Mouse (Mus musculus): Measurements from ENCODE around the gene Klhl20.

Gene Klhl20

GRCm38 (mm10) chr1:161130726-161131664 is at the start of gene Klhl20:
TSS of gene Klhl20 (minus strand) at chr1:161131511.
- peak; percentile 87 to 90 for DNase-seq (ENCODE audit: low spot score in 2 of 2)

- peak in 1 of 2 experiments; percentile 7 for DNase-seq (ENCODE audit: low spot score in 2 of 2)
Observed at GRCm38 (mm10) chr1:161180674-161181073, 49.4 kb upstream of the Klhl20 start.

GRCm38 (mm10) chr1:161170651-161171050 is 39.3 kb upstream of the Klhl20 start:
- peak; percentile 41 to 60 for DNase-seq (ENCODE audit: low spot score in 2 of 2)

- no peak for DNase-seq (ENCODE audit: low spot score in 2 of 2)
Observed at GRCm38 (mm10) chr1:161160266-161160665, 29.0 kb upstream of the Klhl20 start.

- no peak for DNase-seq (ENCODE audit: low spot score in 2 of 2)
Observed at GRCm38 (mm10) chr1:161159214-161159613, 27.9 kb upstream of the Klhl20 start, which contains the start of gene Tex50. TSS of gene Tex50 (minus strand) at chr1:161159314.

- DNase-seq (ENCODE audit: low spot score in 2 of 2): no peak
Observed at GRCm38 (mm10) chr1:161156546-161156945, 25.2 kb upstream of the Klhl20 start.

- DNase-seq (ENCODE audit: low spot score in 2 of 2): no peak
Observed at GRCm38 (mm10) chr1:161151098-161151497, 19.8 kb upstream of the Klhl20 start.

- DNase-seq (ENCODE audit: low spot score in 2 of 2): no peak
Observed at GRCm38 (mm10) chr1:161147888-161148287, 16.6 kb upstream of the Klhl20 start.

- peak in 1 of 2 experiments; percentile 13 for DNase-seq (ENCODE audit: low spot score in 2 of 2)
Observed at GRCm38 (mm10) chr1:161145611-161146010, 14.3 kb upstream of the Klhl20 start.

- peak in 1 of 2 experiments; percentile 13 for DNase-seq (ENCODE audit: low spot score in 2 of 2)
Observed at GRCm38 (mm10) chr1:161143216-161143615, 11.9 kb upstream of the Klhl20 start.

- peak; percentile 56 to 68 for DNase-seq (ENCODE audit: low spot score in 2 of 2)
Observed at GRCm38 (mm10) chr1:161142531-161143159, 11.3 kb upstream of the Klhl20 start, which contains the start of gene Ankrd45. TSS of gene Ankrd45 (plus strand) at chr1:161142691.

GRCm38 (mm10) chr1:161140026-161140762 is 8.9 kb upstream of the Klhl20 start:
- no peak for DNase-seq (ENCODE audit: low spot score in 2 of 2)

- DNase-seq (ENCODE audit: low spot score in 2 of 2): no peak
Observed at GRCm38 (mm10) chr1:161139496-161139895, 8.2 kb upstream of the Klhl20 start.

- DNase-seq (ENCODE audit: low spot score in 2 of 2): no peak
Observed at GRCm38 (mm10) chr1:161126461-161126860, 4.8 kb downstream of the Klhl20 start.

- DNase-seq (ENCODE audit: low spot score in 2 of 2): no peak
Observed at GRCm38 (mm10) chr1:161122661-161123418, 8.5 kb downstream of the Klhl20 start.

GRCm38 (mm10) chr1:161114591-161114990 is 16.7 kb downstream of the Klhl20 start:
- no peak for DNase-seq (ENCODE audit: low spot score in 2 of 2)

- DNase-seq (ENCODE audit: low spot score in 2 of 2): no peak
Observed at GRCm38 (mm10) chr1:161109216-161109615, 22.1 kb downstream of the Klhl20 start.

GRCm38 (mm10) chr1:161103842-161104241 is 27.5 kb downstream of the Klhl20 start:
- DNase-seq (ENCODE audit: low spot score in 2 of 2): no peak

GRCm38 (mm10) chr1:161099721-161100405 is 31.4 kb downstream of the Klhl20 start:
- DNase-seq (ENCODE audit: low spot score in 2 of 2): no peak

GRCm38 (mm10) chr1:161077243-161077642 is 54.1 kb downstream of the Klhl20 start:
- DNase-seq (ENCODE audit: low spot score in 2 of 2): no peak

GRCm38 (mm10) chr1:161076238-161076637 is 55.1 kb downstream of the Klhl20 start:
- DNase-seq (ENCODE audit: low spot score in 2 of 2): no peak
